Mouse (Mus musculus): ENCODE measurements around the gene Gm49321. TPM values are rescaled to one million over a fixed set of nuclear protein-coding genes. Genes with fewer than 3 reads are reported as not detected.

Gm49321 gene
- total RNA-seq, 2 experiments from 2014 or later, result 12.7 to 13.8 TPM

DNA sequence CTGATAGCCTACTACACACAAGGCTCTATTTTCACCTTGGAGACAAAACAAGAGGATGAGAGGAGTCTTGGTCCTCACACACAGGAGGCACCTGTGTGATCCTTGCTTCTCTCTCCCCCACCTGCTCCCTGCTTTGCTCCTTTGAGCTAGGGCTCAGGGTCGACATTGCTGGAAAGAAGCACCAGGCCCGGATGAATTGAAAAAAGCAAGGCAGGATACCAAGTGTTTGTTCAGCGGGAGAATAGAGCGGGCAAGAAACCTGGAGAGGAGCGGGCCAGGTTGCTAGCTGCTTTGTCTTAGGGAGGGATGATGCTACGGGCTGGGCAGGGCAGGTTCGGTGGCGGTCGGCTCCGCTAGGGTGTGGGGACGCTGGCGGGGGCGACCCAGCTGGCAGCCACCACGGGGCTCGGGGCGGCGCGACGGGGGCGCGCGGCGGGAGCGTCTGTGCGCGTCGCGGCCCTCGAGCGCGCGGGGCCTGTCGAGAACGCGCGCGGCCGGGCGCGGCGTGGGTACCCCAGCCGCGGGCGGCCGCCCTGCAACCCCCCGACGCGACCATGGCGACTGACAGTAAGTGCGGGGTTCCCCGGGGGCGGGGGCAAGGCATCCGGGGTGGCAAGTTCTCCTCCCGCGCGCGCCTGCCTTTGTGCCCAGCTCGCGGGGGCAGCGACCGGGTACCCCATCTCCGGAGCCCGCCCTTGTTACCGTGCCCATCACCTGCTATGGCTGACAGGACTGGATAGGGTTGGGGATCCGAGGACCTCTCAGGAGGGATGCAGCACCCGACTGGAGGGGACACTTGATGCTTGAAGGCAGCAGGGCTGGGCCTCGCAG is 60.1 kb downstream of the Gm49321 start, which contains the start of gene Syt16:
Gene Syt16 (plus strand): TSS at position 365 of the 831 bp plus-strand sequence.
- peak within 1 kb of the TSS; percentile 97 for H3K27ac ChIP-seq
- DNase-seq (ENCODE audit: low spot score in 2 of 2), result peak; percentile 40 to 70
- no peak for TF ChIP-seq CTCF (conservative IDR thresholded peaks at IDR 0.05)
- H3K4me3 ChIP-seq, result peak within 1 kb of the TSS; percentile 78

DNA sequence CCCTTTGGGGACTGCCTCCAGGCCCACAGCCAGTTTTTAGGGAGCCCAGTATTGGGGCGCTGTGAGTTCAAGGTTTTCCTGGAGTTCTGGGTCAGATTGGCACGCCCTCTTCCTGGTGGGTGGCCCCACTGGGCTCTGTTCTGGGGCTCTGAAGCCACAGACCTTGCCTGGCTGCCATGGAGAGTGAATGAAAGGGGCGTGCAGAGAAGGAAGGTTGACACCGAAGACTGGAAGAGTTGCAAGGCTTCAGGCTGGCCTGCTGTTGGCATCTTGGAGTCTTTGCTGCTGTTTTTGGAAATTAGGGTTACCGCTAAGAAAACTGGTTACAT is 60.6 kb downstream of the Gm49321 start:
- no peak for TF ChIP-seq CTCF (conservative IDR thresholded peaks at IDR 0.05)
- H3K27ac ChIP-seq, result peak overlapping the region; percentile 97
- peak overlapping the region; percentile 78 for H3K4me3 ChIP-seq
- DNase-seq (ENCODE audit: low spot score in 2 of 2), result no peak

DNA sequence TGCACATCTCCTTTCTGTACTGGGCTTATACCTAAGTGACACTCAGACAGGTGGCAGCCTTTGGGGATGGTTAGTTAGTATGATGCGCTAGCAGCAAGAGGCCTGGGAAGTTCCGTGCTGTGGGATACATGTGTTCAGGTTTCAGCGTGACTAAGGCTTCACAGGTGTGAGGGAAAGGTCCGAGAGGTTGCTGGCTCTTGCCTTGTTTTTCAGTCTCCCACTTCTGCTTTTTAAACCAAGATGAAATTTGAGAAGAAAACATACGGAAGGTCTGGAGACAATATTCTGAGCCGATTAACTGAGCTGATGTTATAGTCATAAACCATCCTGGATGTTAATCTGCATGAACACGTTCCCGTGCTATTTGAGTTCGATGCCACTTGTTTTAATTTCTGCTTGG is 65.0 kb downstream of the Gm49321 start:
- no peak overlapping the region for H3K27ac ChIP-seq
- TF ChIP-seq CTCF (conservative IDR thresholded peaks at IDR 0.05), result no peak
- no peak overlapping the region for H3K4me3 ChIP-seq
- DNase-seq (ENCODE audit: low spot score in 2 of 2), result no peak

DNA sequence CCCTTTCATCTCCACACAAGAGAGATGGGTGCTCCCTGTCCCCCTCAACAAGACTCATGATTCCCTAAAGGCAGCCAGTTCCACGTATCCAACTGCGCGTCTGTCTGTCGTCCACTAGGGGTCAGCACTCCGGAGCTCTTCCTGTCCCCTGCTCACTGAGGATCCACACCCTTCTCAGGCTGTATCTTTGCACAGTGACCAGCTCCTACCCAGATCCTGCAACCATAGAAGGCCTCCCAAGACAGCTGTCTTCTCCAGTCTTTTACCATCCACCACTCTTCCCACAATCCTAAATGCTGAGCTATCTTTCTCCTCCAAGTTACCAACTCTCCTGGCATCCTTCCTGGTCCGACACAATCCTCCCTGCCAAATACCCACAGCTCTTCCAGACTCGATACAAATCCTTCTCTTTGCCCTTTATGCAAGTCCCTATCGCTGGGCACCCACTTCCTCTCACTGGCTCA is 72.0 kb downstream of the Gm49321 start:
- peak; percentile 23 to 45 for DNase-seq (ENCODE audit: low spot score in 2 of 2)
- peak overlapping the region; percentile 27; the same call in 1 of the 2 replicates for H3K4me3 ChIP-seq
- peak; percentile 89 for TF ChIP-seq CTCF (conservative IDR thresholded peaks at IDR 0.05)
- H3K27ac ChIP-seq, result no peak overlapping the region

DNA sequence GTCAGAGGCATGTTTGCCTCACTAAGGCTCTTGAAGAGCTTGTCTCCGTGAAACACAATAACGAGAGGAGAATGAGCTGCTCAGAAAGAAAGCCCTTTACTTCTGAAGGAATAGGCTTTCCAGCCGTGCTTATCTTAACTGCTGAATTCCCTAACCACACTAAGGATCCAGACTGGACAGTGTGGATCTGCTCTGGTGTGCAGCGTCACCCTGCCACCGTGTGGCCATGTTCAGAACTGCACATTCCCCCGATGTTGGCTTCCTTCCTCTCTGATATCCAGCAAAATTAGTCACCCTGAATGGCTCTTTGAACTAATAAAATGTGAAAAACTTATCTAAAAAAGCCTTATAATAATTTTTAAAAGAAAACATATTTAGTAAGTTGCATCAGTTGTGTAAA is 76.3 kb downstream of the Gm49321 start:
- H3K4me3 ChIP-seq, result no peak overlapping the region
- DNase-seq (ENCODE audit: low spot score in 2 of 2), result peak; percentile 75 to 92
- peak; percentile 100 for TF ChIP-seq CTCF (conservative IDR thresholded peaks at IDR 0.05)

DNA sequence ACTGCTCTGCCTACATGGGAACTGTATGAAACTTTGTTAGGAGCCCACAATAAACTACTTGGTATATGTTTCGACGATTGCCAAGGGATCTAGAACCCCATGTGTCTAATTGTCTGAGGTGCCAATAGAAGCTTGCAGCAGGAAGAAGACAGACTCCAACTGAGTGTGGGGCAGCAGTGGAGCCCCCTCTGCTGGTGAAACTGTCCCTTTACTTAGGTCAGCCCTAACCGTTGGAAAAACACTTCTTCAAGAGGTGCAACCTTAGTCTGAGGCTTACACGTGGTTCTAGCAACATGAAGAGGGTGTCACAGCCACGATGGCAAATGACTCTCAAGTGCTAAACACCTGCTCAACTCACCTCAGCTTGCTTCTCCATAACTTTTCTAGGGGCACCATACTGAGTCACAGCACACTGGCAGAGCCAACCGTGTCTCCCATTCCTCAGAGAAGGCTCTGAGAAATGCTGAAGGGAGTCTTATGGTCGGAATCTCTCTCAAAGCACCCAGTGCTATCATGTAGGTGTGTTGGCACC is 77.4 kb downstream of the Gm49321 start:
- DNase-seq (ENCODE audit: low spot score in 2 of 2), result no peak
- TF ChIP-seq CTCF (conservative IDR thresholded peaks at IDR 0.05), result peak; percentile 86
- Histone ChIP-seq H3K27ac (no peak overlapping the region), H3K4me3 (no peak overlapping the region)

More for the DNA sequence above, 76.3 kb downstream of the Gm49321 start:
- H3K27ac ChIP-seq, result no peak overlapping the region

DNA sequence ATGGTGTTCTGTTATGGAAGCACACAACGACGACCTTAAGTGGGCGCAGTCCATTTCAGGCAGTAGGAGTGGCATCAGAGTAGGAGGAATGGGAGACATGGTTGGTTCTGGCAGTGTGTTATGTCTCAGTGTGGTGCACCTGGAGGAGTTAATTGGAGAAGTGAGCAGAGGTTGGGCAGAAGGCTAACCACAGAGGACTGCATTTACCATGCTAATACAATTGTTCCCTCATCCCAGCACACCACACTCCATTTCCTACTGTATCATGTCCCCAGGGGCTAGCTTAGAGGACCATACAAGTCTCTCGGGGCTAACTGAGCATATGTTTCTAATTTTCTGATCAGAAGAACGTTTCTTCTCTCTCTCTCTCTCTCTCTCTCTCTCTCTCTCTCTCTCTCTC is 78.0 kb downstream of the Gm49321 start:
- Histone ChIP-seq H3K27ac (no peak overlapping the region), H3K4me3 (no peak overlapping the region)
- no peak for DNase-seq (ENCODE audit: low spot score in 2 of 2)
- TF ChIP-seq CTCF (conservative IDR thresholded peaks at IDR 0.05), result no peak

Other genes with a start within 250 kb of the Gm49321 start
- 10 to 100 TPM; 56.1 to 57.8 TPM for gene Hif1a, start 36.3 kb upstream of the Gm49321 start, total RNA-seq (2021)
- 10 to 100 TPM; 34.5 to 35.7 TPM for gene Snapc1, start 26.8 kb downstream of the Gm49321 start, total RNA-seq (2021)
- 10 to 100 TPM; 51.5 to 56.6 TPM for gene Syt16, start 60.0 kb downstream of the Gm49321 start, total RNA-seq (2021)